9 mouse cellular contexts compared by ENCODE assay signal in genomic region chr17:56266271-56266670, GRCm38 (mm10). TPM values are rescaled to one million over a fixed set of nuclear protein-coding genes. Genes with fewer than 3 reads are reported as not detected.
DNase-seq lines count a peak whose midpoint lies in the region; ATAC-seq and TF ChIP-seq lines count a peak whose summit lies in the region.
"Had no signal": no experiment of that assay in that cellular context is flagged by ENCODE, and none has a peak within 500 bp of the region (broad histone marks: within the 10 kb centered on the region; RNA-seq: fewer than 3 reads in every experiment).

No protein-coding gene starts in this region.

- no peaks in the 10 kb centered on the region for H3K27me3 ChIP-seq in kidney, embryonic 15.5 days
- H3K27me3 ChIP-seq in C2C12 (ENCODE audit: control insufficient read depth, insufficient read depth, insufficient read length), result no peaks in the 10 kb centered on the region
- no peaks in the 10 kb centered on the region for H3K27me3 ChIP-seq in midbrain, embryonic 13.5 days

- H3K9me3 ChIP-seq in kidney, embryonic 15.5 days (replicated peaks), result no peaks in the 10 kb centered on the region
- H3K9me3 ChIP-seq in midbrain, embryonic 13.5 days, result no peaks in the 10 kb centered on the region

- peaks cover 25% of the 10 kb centered on the region for H3K79me2 ChIP-seq in C2C12 (ENCODE audit: control insufficient read depth, insufficient read depth)

- peaks cover 3% of the 10 kb centered on the region for H3K79me3 ChIP-seq in C2C12 (ENCODE audit: low read depth)

- H3K4me2 ChIP-seq in kidney, embryonic 15.5 days, result no peak overlapping the region
- no peak overlapping the region for H3K4me2 ChIP-seq in midbrain, embryonic 13.5 days (replicated peaks)

- H3K9ac ChIP-seq in kidney, embryonic 15.5 days, result no peak overlapping the region
- no peak overlapping the region for H3K9ac ChIP-seq in midbrain, embryonic 13.5 days (replicated peaks)
- H3K9ac ChIP-seq: liver, embryonic 14.5 days had no signal

- no peak for TF ChIP-seq CTCF in C2C12 (IDR thresholded peaks at IDR 0.05; ENCODE audit: control insufficient read depth, insufficient read depth, insufficient read length)
- TF ChIP-seq CTCF in bone marrow, adult 2 months (IDR thresholded peaks at IDR 0.05; ENCODE audit: control insufficient read depth, insufficient read depth, low read length), result no peak

- H3ac ChIP-seq in C2C12 (ENCODE audit: control insufficient read depth, insufficient read length, low read depth), result peak overlapping the region; percentile 45

- 37% methylated on average over 3 of the region's 3 CpGs for whole genome bisulfite sequencing in kidney, embryonic 15.5 days
- 47% methylated on average over 3 of the region's 3 CpGs for WGBS in bone marrow, adult 2 months
- 75% methylated on average over 3 of the region's 3 CpGs for WGBS in midbrain, embryonic 13.5 days

- H3K36me3 ChIP-seq in kidney, embryonic 15.5 days, result peaks cover 31% of the 10 kb centered on the region
- peaks cover 19% of the 10 kb centered on the region for H3K36me3 ChIP-seq in C2C12 (ENCODE audit: control insufficient read depth, insufficient read depth)
- H3K36me3 ChIP-seq in midbrain, embryonic 13.5 days, result peaks cover 32% of the 10 kb centered on the region

- no peak overlapping the region for H3K4me3 ChIP-seq in kidney, embryonic 15.5 days (replicated peaks)
- no peak overlapping the region for H3K4me3 ChIP-seq in C2C12 (ENCODE audit: insufficient read depth, poor library complexity, severe bottlenecking)
- H3K4me3 ChIP-seq in bone marrow, adult 2 months (replicated peaks; ENCODE audit: control insufficient read depth, low read depth, low read length), result no peak overlapping the region
- no peak overlapping the region for H3K4me3 ChIP-seq in midbrain, embryonic 13.5 days (replicated peaks)

- DNase-seq in kidney, adult 9 months, result peak; percentile 20
- no peak for DNase-seq in embryo, embryonic 9.5 days (ENCODE audit: extremely low spot score)
- DNase-seq in urinary bladder, adult 18-20 months (ENCODE audit: low spot score in 2 of 2), result no peak

- no peak for TF ChIP-seq POLR2A in bone marrow, adult 2 months (IDR thresholded peaks at IDR 0.05; ENCODE audit: borderline replicate concordance, control insufficient read depth, low read depth, low read length)

- ATAC-seq in kidney, embryonic 15.5 days (replicated peaks; ENCODE audit: low FRiP score), result no peak
- peak; percentile 48 for ATAC-seq in monocyte, adult 5-6 weeks (replicated peaks; ENCODE audit: insufficient number of reproducible peaks, low FRiP score, low TSS enrichment, poor library complexity, severe bottlenecking)
- no peak for ATAC-seq in midbrain, embryonic 13.5 days

- peaks cover 14% of the 10 kb centered on the region for H3K4me1 ChIP-seq in kidney, embryonic 15.5 days
- H3K4me1 ChIP-seq in bone marrow, adult 2 months (ENCODE audit: control insufficient read depth, insufficient read depth, low read length), result peaks cover 6% of the 10 kb centered on the region
- peaks cover 26% of the 10 kb centered on the region for H3K4me1 ChIP-seq in midbrain, embryonic 13.5 days (replicated peaks)

- no peak overlapping the region for H3K27ac ChIP-seq in kidney, embryonic 15.5 days
- H3K27ac ChIP-seq in bone marrow, adult 2 months (ENCODE audit: control insufficient read depth, insufficient read depth, low read depth, low read length, poor library complexity), result peak overlapping the region; percentile 66
- no peak overlapping the region for H3K27ac ChIP-seq in midbrain, embryonic 13.5 days
- H3K27ac ChIP-seq: liver, embryonic 14.5 days had no signal

TF ChIP-seq in C2C12, 6 proteins besides CTCF, POLR2A, EP300 and RAD21:
- TF ChIP-seq CEBPB (IDR thresholded peaks at IDR 0.05; ENCODE audit: low read depth) (no peak), FOSL1 (IDR thresholded peaks at IDR 0.05; ENCODE audit: insufficient read depth, low read length, poor library complexity, severe bottlenecking) (peak; percentile 49)

RNA-seq across cellular contexts. Expression of gene Fem1a, which starts 9.7 kb away (rescaled TPM):
- 13.1 TPM in 2 replicates for polyA plus RNA-seq in kidney, embryonic 15.5 days (2015; fragmentation: Nextera tagmentation; extraction: Ambion mirVana)
- 18.1 TPM for polyA plus RNA-seq in C2C12 (2012; fragmentation: generic; extraction: Trizol)
- 6.9 and 10.8 TPM in 2 replicates for polyA plus RNA-seq in bone marrow, adult 2 months (2011; ENCODE audit: insufficient read depth, insufficient read length, low replicate concordance, missing spikeins)
- total RNA-seq in monocyte, adult 5-6 weeks (2017), result 13.2 to 22.7 TPM (median 13.6 TPM) in 3 replicates
- polyA plus RNA-seq in midbrain, embryonic 13.5 days (2015; fragmentation: Nextera tagmentation; extraction: Ambion mirVana), result 18.1 and 19.4 TPM in 2 replicates

RNA-seq across cellular contexts. Expression of gene Ticam1, which starts 10.3 kb away (rescaled TPM):
- 6.0 and 6.2 TPM in 2 replicates for polyA plus RNA-seq in kidney, embryonic 15.5 days (2015; fragmentation: Nextera tagmentation; extraction: Ambion mirVana)
- polyA plus RNA-seq in C2C12 (2012; fragmentation: generic; extraction: Trizol), result 5.8 TPM
- 2.4 and 5.9 TPM in 2 replicates for polyA plus RNA-seq in bone marrow, adult 2 months (2011; ENCODE audit: insufficient read depth, insufficient read length, low replicate concordance, missing spikeins)
- total RNA-seq in monocyte, adult 5-6 weeks (2017), result 2.6 to 11.4 TPM (median 3.9 TPM) in 3 replicates
- polyA plus RNA-seq in midbrain, embryonic 13.5 days (2015; fragmentation: Nextera tagmentation; extraction: Ambion mirVana), result 1.0 and 1.3 TPM in 2 replicates

RNA-seq across cellular contexts. Expression of gene Plin3, which starts 26.4 kb away (rescaled TPM):
- 68.9 and 77.4 TPM in 2 replicates for polyA plus RNA-seq in kidney, embryonic 15.5 days (2015; fragmentation: Nextera tagmentation; extraction: Ambion mirVana)
- 27.5 TPM for polyA plus RNA-seq in C2C12 (2012; fragmentation: generic; extraction: Trizol)
- 10.9 and 29.6 TPM in 2 replicates for polyA plus RNA-seq in bone marrow, adult 2 months (2011; ENCODE audit: insufficient read depth, insufficient read length, low replicate concordance, missing spikeins)
- 10.2 to 15.5 TPM (median 13.4 TPM) in 3 replicates for total RNA-seq in monocyte, adult 5-6 weeks (2017)
- 14.8 and 16.7 TPM in 2 replicates for polyA plus RNA-seq in midbrain, embryonic 13.5 days (2015; fragmentation: Nextera tagmentation; extraction: Ambion mirVana)

RNA-seq across cellular contexts. Expression of gene Arrdc5, which starts 33.8 kb away (rescaled TPM):
- 0.31 TPM in 1 of 2 replicates, not detected in the other for polyA plus RNA-seq in kidney, embryonic 15.5 days (2015; fragmentation: Nextera tagmentation; extraction: Ambion mirVana)
- polyA plus RNA-seq in C2C12 (2012; fragmentation: generic; extraction: Trizol), result not detected
- not detected in 2 replicates for polyA plus RNA-seq in bone marrow, adult 2 months (2011; ENCODE audit: insufficient read depth, insufficient read length, low replicate concordance, missing spikeins)
- not detected in 3 replicates for total RNA-seq in monocyte, adult 5-6 weeks (2017)
- not detected in 2 replicates for polyA plus RNA-seq in midbrain, embryonic 13.5 days (2015; fragmentation: Nextera tagmentation; extraction: Ambion mirVana)
- polyA plus RNA-seq: liver, embryonic 14.5 days had no signal

RNA-seq across cellular contexts. Expression of gene Uhrf1, which starts 36.9 kb away (rescaled TPM):
- polyA plus RNA-seq in kidney, embryonic 15.5 days (2015; fragmentation: Nextera tagmentation; extraction: Ambion mirVana), result 162 and 175 TPM in 2 replicates
- 93.0 TPM for polyA plus RNA-seq in C2C12 (2012; fragmentation: generic; extraction: Trizol)
- 77.5 and 109 TPM in 2 replicates for polyA plus RNA-seq in bone marrow, adult 2 months (2011; ENCODE audit: insufficient read depth, insufficient read length, low replicate concordance, missing spikeins)
- 1.2 to 5.9 TPM (median 3.2 TPM) in 3 replicates for total RNA-seq in monocyte, adult 5-6 weeks (2017)
- 59.9 and 62.8 TPM in 2 replicates for polyA plus RNA-seq in midbrain, embryonic 13.5 days (2015; fragmentation: Nextera tagmentation; extraction: Ambion mirVana)
